Mouse (Mus musculus) midbrain, postnatal 0 days (tissue): Measurements from ENCODE around the gene Scn9a. TPM values are rescaled to one million over a fixed set of nuclear protein-coding genes. Genes with fewer than 3 reads are reported as not detected.

ENCODE experiments used
- ATAC-seq: fragments of 200-750 bp; cut with Nextera tagmentation; 2 replicates; pipeline ENCODE4 v1.8.0; 2017; ENCODE audit warnings: moderate number of reproducible peaks, mild to moderate bottlenecking, moderate TSS enrichment, moderate library complexity; ENCODE audit not compliant: low FRiP score
- DNase-seq: peaks from one replicate; pipeline ENCODE4 v3.0.0-alpha.2; 2015; ENCODE audit warnings: low spot score
- H3K27ac ChIP-seq: fragments of 300-500 bp; sonication (generic); 2 replicates; pipeline ENCODE4 v1.5.1; 2014; ENCODE audit warnings: low read depth, mild to moderate bottlenecking, low read length, mixed read lengths
- H3K27me3 ChIP-seq: fragments of 300-500 bp; sonication (generic); 2 replicates; pipeline ENCODE4 v1.6.1; 2014; ENCODE audit warnings: low read length, control low read depth, mixed read lengths; ENCODE audit not compliant: insufficient read depth
- H3K36me3 ChIP-seq: fragments of 300-500 bp; sonication (generic); 2 replicates; pipeline ENCODE4 v1.6.1; 2014; ENCODE audit warnings: low read length, control low read depth, mixed read lengths; ENCODE audit not compliant: insufficient read depth
- H3K4me1 ChIP-seq: fragments of 300-500 bp; sonication (generic); 2 replicates; pipeline ENCODE4 v1.6.1; 2014; ENCODE audit warnings: mild to moderate bottlenecking, control low read depth, antibody characterized with exemption, low read length, mixed read lengths; ENCODE audit not compliant: insufficient read depth
- H3K4me2 ChIP-seq: fragments of 300-500 bp; sonication (generic); 2 replicates; pipeline ENCODE4 v1.6.1; 2014; ENCODE audit warnings: low read depth, mild to moderate bottlenecking, low read length, mixed read lengths; ENCODE audit not compliant: poor library complexity, severe bottlenecking
- H3K4me3 ChIP-seq: fragments of 300-500 bp; sonication (generic); 2 replicates; pipeline ENCODE4 v1.5.1; 2014; ENCODE audit warnings: low read depth, mild to moderate bottlenecking, low read length, moderate library complexity
- H3K9ac ChIP-seq: fragments of 300-500 bp; sonication (generic); replicated peaks from 2 replicates; pipeline ENCODE4 v1.6.1; 2014; ENCODE audit warnings: mild to moderate bottlenecking, low read length, moderate library complexity, mixed read lengths; ENCODE audit not compliant: poor library complexity, severe bottlenecking
- H3K9me3 ChIP-seq: fragments of 300-500 bp; sonication (generic); 2 replicates; pipeline ENCODE4 v1.6.1; 2016; ENCODE audit warnings: low read length, control low read depth
- CTCF ChIP-seq: IDR thresholded peaks from 2 replicates; pipeline ENCODE4 v1.5.1; 2016; ENCODE audit warnings: antibody characterized with exemption, mild to moderate bottlenecking
- WGBS: fragments of 180-500 bp; shearing (Covaris S2); extraction: QIAGEN DNeasy Blood & Tissue Kit; methylation state at CpG from one replicate; pipeline ENCODE4 v1.1.7; 2014; 5-methylcytosine and 5-hydroxymethylcytosine counted together
- polyA plus RNA-seq: library from polyadenylated mRNA; unstranded; fragments of >200 nt; fragmentation: Nextera tagmentation; extraction: Ambion mirVana; gene quantifications from 2 replicates; pipeline ENCODE4 v1.2.1, GENCODE M21; 2015
- total RNA-seq: library from RNA; depleted of rRNA; stranded (reverse); fragments of >200 nt; gene quantifications from 2 replicates; pipeline ENCODE4 v1.2.3, GENCODE M21; 2014

Gene Scn9a
- total and polyA plus RNA-seq, 2 experiments from 2014 or later = 8.7 to 14.5 TPM

- H3K4me2 ChIP-seq = no peak overlapping the region
- TF ChIP-seq CTCF = no peak
- H3K4me3 ChIP-seq = no peak overlapping the region
- H3K36me3 ChIP-seq = 0 out of 2 replicates have a peak, but pooled peaks cover under 1% of the 10 kb centered on the region
- no peak overlapping the region for H3K9ac ChIP-seq
- H3K27me3 ChIP-seq = no peaks in the 10 kb centered on the region
- DNase-seq = no peak
- WGBS = 77% methylated on average over 2 of the region's 2 CpGs
- ATAC-seq = no peak
- H3K27ac ChIP-seq = no peak overlapping the region
- H3K9me3 ChIP-seq = no peaks in the 10 kb centered on the region
- no peaks in the 10 kb centered on the region for H3K4me1 ChIP-seq
These were observed 156.4 kb downstream of the Scn9a start for GRCm38 (mm10) chr2:66478395-66478794.

DNA sequence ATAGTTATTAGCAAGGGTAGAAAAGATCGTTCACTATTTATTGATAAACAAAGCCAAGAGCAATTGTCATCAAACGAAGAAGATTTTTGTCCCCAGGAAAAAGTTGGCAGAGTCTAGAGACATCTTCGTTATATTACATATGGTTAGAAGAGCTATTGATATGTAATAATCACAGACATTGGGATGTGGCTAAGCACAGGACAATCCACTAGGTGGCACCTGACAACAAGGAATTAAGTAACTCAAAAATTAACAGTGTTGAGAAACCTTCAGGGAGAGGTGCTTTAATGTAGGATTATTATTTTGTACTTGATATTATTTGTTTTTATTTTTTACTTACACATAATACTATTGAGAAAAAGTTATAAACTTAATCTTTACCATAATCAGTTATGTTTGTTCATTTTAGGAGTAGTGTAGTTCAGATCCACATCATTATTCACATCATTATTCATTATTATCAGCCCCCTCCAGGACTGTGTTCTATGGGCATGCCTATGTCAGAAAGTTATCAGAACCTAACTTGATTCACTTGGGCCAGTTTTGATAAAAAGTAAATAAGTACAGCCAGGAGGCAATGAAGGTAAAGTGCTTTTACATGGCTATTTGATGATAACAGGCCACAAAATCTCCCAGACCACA lies 161.5 kb downstream of the Scn9a start:
- Histone ChIP-seq H3K4me2 (no peak overlapping the region), H3K9me3 (no peaks in the 10 kb centered on the region), H3K27me3 (no peaks in the 10 kb centered on the region), H3K36me3 (no peaks in the 10 kb centered on the region), H3K27ac (no peak overlapping the region), H3K4me3 (no peak overlapping the region), H3K9ac (no peak overlapping the region), H3K4me1 (no peaks in the 10 kb centered on the region)
- 56% methylated on average over 3 of the region's 3 CpGs for WGBS
- ATAC-seq = peak; percentile 60; the same call in 1 of the 2 replicates
- DNase-seq = peak; percentile 81
- peak; percentile 88 for TF ChIP-seq CTCF

- H3K9me3 ChIP-seq = no peaks in the 10 kb centered on the region
- 95% methylated on average over 3 of the region's 3 CpGs for WGBS
- H3K4me3 ChIP-seq = no peak overlapping the region
- H3K36me3 ChIP-seq = no peaks in the 10 kb centered on the region
- no peak overlapping the region for H3K9ac ChIP-seq
- no peak overlapping the region for H3K27ac ChIP-seq
- no peaks in the 10 kb centered on the region for H3K4me1 ChIP-seq
- no peak for TF ChIP-seq CTCF
- H3K27me3 ChIP-seq = no peaks in the 10 kb centered on the region
- no peak overlapping the region for H3K4me2 ChIP-seq
- no peak for ATAC-seq
- no peak for DNase-seq
These were observed 169.3 kb downstream of the Scn9a start for GRCm38 (mm10) chr2:66465484-66465883.

- H3K4me3 ChIP-seq = no peak overlapping the region
- no peaks in the 10 kb centered on the region for H3K36me3 ChIP-seq
- no peak for ATAC-seq
- no peak overlapping the region for H3K27ac ChIP-seq
- WGBS = 87% methylated on average over 2 of the region's 2 CpGs
- H3K27me3 ChIP-seq = no peaks in the 10 kb centered on the region
- H3K4me2 ChIP-seq = no peak overlapping the region
- H3K9ac ChIP-seq = no peak overlapping the region
- no peak for DNase-seq
- H3K9me3 ChIP-seq = no peaks in the 10 kb centered on the region
- no peaks in the 10 kb centered on the region for H3K4me1 ChIP-seq
- no peak for TF ChIP-seq CTCF
These were observed 169.8 kb downstream of the Scn9a start for GRCm38 (mm10) chr2:66464874-66465458.

DNA sequence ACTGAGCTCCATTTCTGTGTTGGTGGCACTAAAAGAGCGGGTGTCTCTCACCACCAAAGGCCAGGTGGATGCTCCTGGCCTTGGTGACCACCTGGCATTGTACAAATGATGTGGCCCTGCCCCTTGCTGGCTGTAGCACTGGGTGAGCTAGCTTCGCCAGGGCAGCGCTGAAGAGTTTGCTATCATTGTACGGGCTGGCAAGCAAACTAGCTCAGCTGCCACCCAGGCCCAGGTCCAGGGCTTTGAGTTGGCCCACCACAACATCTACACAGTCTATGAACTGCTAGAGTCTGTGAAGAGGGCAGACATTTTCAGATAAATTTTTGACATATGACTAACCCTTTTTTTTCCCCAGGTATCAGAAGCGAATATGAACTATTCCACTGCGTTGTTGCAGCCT lies 170.8 kb downstream of the Scn9a start:
- ATAC-seq (no peak), DNase-seq (no peak)
- Histone ChIP-seq H3K36me3 (no peaks in the 10 kb centered on the region), H3K27ac (no peak overlapping the region), H3K27me3 (no peaks in the 10 kb centered on the region), H3K4me2 (no peak overlapping the region), H3K4me3 (no peak overlapping the region), H3K4me1 (no peaks in the 10 kb centered on the region), H3K9me3 (no peaks in the 10 kb centered on the region), H3K9ac (no peak overlapping the region)
- WGBS = 86% methylated on average over 6 of the region's 6 CpGs
- TF ChIP-seq CTCF = no peak

DNA sequence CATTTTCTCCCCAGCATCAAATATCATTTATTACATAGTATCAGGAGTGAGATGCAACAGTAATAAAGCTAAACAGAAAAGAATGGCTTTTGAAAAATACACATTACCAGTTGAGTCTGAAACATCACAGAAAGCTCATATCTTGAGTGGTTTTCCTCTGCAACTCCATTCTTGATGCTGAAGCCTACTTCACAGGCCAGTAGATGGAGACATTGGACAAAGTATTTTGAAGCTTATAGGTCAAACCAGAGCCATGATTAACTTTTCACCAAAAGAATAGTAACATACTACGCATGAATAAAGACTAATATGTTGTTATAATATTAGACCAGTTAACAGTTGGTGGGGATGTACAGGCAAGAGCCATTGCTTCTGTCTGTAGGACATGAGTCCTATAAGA lies 172.3 kb downstream of the Scn9a start:
- H3K4me3 ChIP-seq = no peak overlapping the region
- WGBS = 91% methylated on average over 1 of the region's 1 CpGs
- no peak overlapping the region for H3K9ac ChIP-seq
- no peak overlapping the region for H3K4me2 ChIP-seq
- DNase-seq (peak; percentile 27), ATAC-seq (no peak)
- no peaks in the 10 kb centered on the region for H3K36me3 ChIP-seq
- H3K27ac ChIP-seq = no peak overlapping the region
- H3K27me3 ChIP-seq = no peaks in the 10 kb centered on the region
- H3K4me1 ChIP-seq = no peaks in the 10 kb centered on the region
- no peaks in the 10 kb centered on the region for H3K9me3 ChIP-seq
- peak; percentile 56 for TF ChIP-seq CTCF
